Mouse (Mus musculus): ENCODE results near the gene Ttll9.

DNA sequence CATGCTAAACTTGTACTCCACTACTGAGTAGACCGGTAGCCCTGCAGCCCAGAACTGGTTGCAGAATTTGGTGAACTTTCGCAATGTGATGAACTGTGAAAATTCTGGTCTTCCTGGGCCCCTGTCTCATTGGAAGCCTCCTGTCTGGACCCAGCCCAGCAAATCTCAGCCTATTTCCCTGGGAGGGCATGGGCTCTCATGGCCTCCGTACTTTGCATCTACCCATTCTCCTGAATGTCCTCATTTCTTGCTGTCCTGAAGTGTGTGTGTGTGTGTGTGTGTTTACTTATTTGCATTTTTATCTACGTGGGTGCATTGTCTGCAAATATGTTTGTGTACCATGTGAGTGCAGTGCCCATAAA, 87.7 kb downstream of the Ttll9 start:
- TF ChIP-seq CTCF (IDR thresholded peaks at IDR 0.05; ENCODE audit: insufficient read depth, low read length) (no peak), POLR2A (IDR thresholded peaks at IDR 0.05; ENCODE audit: borderline replicate concordance, extremely low read depth, low read depth, low read length) (no peak)
